In the genomic region with DNA sequence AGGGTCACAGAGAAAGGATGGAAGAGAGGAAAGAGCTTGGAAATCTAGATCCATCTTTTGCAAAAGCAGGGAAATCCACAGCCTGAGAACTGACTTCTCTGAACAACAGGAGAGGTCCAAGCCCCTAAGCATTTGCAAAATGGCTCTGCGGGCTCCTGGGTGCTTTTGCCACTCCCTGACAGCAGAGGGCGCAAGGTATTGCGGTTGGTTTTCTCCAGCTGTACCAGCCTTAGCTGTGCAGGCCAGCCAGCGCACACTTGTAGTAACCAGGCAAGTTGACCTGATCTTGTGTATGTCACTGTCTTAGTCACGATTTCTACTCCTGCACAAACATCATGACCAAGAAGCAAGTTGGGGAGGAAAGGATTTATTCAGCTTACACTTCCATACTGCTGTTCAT, we compare ENCODE assay signal across 8 mouse cellular contexts. TPM values are rescaled to one million over a fixed set of nuclear protein-coding genes. Genes with fewer than 3 reads are reported as not detected.
DNase-seq lines count a peak whose midpoint lies in the region; ATAC-seq and TF ChIP-seq lines count a peak whose summit lies in the region.

No protein-coding gene starts in this region.

- DNase-seq in heart, adult 2 months = peak; percentile 40 to 67
- DNase-seq in R1 (ENCODE audit: low read depth, low spot score) = peak; percentile 74
- peak; percentile 57 to 75 for DNase-seq in cerebellum, postnatal 4 days (ENCODE audit: low spot score in 2 of 2)
- DNase-seq in heart, postnatal 14 days = peak; percentile 66 to 78
- DNase-seq in left cerebral cortex, postnatal 25 days (ENCODE audit: low spot score in 2 of 2) = peak; percentile 66 to 79
- peak; percentile 70 for DNase-seq in midbrain, postnatal 0 days (ENCODE audit: low spot score)

- peaks cover 10% of the 10 kb centered on the region; the same call in 1 of the 2 replicates for H3K27me3 ChIP-seq in heart, adult 2 months (ENCODE audit: control insufficient read depth, insufficient read depth, low read length)
- peaks cover 43% of the 10 kb centered on the region for H3K27me3 ChIP-seq in heart, embryonic 12.5 days (replicated peaks)
- H3K27me3 ChIP-seq in midbrain, postnatal 0 days (ENCODE audit: insufficient read depth, low read length) = peaks cover 31% of the 10 kb centered on the region
- H3K27me3 ChIP-seq in testis, adult 2 months (ENCODE audit: control insufficient read depth, insufficient read depth, low read length) = no peaks in the 10 kb centered on the region

- no peak for TF ChIP-seq POLR2A in heart, adult 2 months (IDR thresholded peaks at IDR 0.05; ENCODE audit: insufficient read depth, low read depth, low read length)
- no peak for TF ChIP-seq POLR2A in testis, adult 2 months (IDR thresholded peaks at IDR 0.05; ENCODE audit: control insufficient read depth, low read depth, low read length)

- no peaks in the 10 kb centered on the region for H3K36me3 ChIP-seq in heart, adult 2 months (ENCODE audit: control insufficient read depth, insufficient read depth, low read length)
- no peaks in the 10 kb centered on the region for H3K36me3 ChIP-seq in heart, embryonic 12.5 days
- no peaks in the 10 kb centered on the region for H3K36me3 ChIP-seq in midbrain, postnatal 0 days (ENCODE audit: insufficient read depth, low read length)
- H3K36me3 ChIP-seq in testis, adult 2 months (ENCODE audit: control insufficient read depth, insufficient read depth, low read length) = no peaks in the 10 kb centered on the region

- no peak overlapping the region for H3K4me2 ChIP-seq in heart, embryonic 12.5 days
- H3K4me2 ChIP-seq in midbrain, postnatal 0 days (ENCODE audit: low read depth, low read length, poor library complexity, severe bottlenecking) = no peak overlapping the region

- no peaks in the 10 kb centered on the region for H3K9me3 ChIP-seq in heart, embryonic 12.5 days (replicated peaks)
- H3K9me3 ChIP-seq in midbrain, postnatal 0 days (ENCODE audit: low read length) = no peaks in the 10 kb centered on the region

- H3K4me1 ChIP-seq in heart, adult 2 months (ENCODE audit: control insufficient read depth, insufficient read depth, low read length) = no peaks in the 10 kb centered on the region
- peaks cover 11% of the 10 kb centered on the region for H3K4me1 ChIP-seq in heart, embryonic 12.5 days (replicated peaks)
- H3K4me1 ChIP-seq in midbrain, postnatal 0 days (ENCODE audit: insufficient read depth, low read length) = no peaks in the 10 kb centered on the region
- H3K4me1 ChIP-seq in testis, adult 2 months (ENCODE audit: control insufficient read depth, insufficient read depth, low read length) = peaks cover 10% of the 10 kb centered on the region

- H3K4me3 ChIP-seq in heart, adult 2 months = no peak overlapping the region
- no peak overlapping the region for H3K4me3 ChIP-seq in heart, embryonic 12.5 days
- H3K4me3 ChIP-seq in midbrain, postnatal 0 days (ENCODE audit: low read depth, low read length) = no peak overlapping the region
- H3K4me3 ChIP-seq in testis, adult 2 months (ENCODE audit: control insufficient read depth, low read depth, low read length) = no peak overlapping the region

- no peak overlapping the region for H3K9ac ChIP-seq in heart, adult 2 months (ENCODE audit: low read depth, low read length)
- H3K9ac ChIP-seq in heart, embryonic 12.5 days = no peak overlapping the region
- no peak overlapping the region for H3K9ac ChIP-seq in midbrain, postnatal 0 days (replicated peaks; ENCODE audit: low read length, poor library complexity, severe bottlenecking)

- H3K79me2 ChIP-seq in heart, adult 2 months (replicated peaks; ENCODE audit: control insufficient read depth, insufficient read depth, low read length) = no peaks in the 10 kb centered on the region

- 7% methylated on average over 5 of the region's 5 CpGs for WGBS in heart, adult 2 months
- WGBS in heart, embryonic 12.5 days = 10% methylated on average over 5 of the region's 5 CpGs
- WGBS in midbrain, postnatal 0 days = 9% methylated on average over 5 of the region's 5 CpGs

- no peak overlapping the region for H3K27ac ChIP-seq in heart, adult 2 months
- no peak overlapping the region for H3K27ac ChIP-seq in heart, embryonic 12.5 days (ENCODE audit: poor library complexity, severe bottlenecking)
- no peak overlapping the region for H3K27ac ChIP-seq in midbrain, postnatal 0 days (ENCODE audit: low read depth, low read length)
- no peak overlapping the region for H3K27ac ChIP-seq in testis, adult 2 months (ENCODE audit: control insufficient read depth, insufficient read depth, low read depth, low read length)

- TF ChIP-seq CTCF in heart, adult 2 months (IDR thresholded peaks at IDR 0.05) = peak; percentile 87
- TF ChIP-seq CTCF in midbrain, postnatal 0 days (IDR thresholded peaks at IDR 0.05) = peak; percentile 86
- TF ChIP-seq CTCF in testis, adult 2 months (IDR thresholded peaks at IDR 0.05; ENCODE audit: control insufficient read depth, insufficient read depth, insufficient replicate concordance, low read depth, low read length) = peak; percentile 72; the same call in 1 of the 2 replicates

- intact Hi-C loops in heart, adult 2 months (cut with DNase I) = loop anchor here (1.0 kb wide), 1 partner anchor 82 kb away; no protein-coding TSS in a partner anchor
- intact Hi-C loops in heart, postnatal 14 days (cut with DNase I) = loop anchor here (2.0 kb wide), 1 partner anchor 79 kb away; no protein-coding TSS in a partner anchor
- intact Hi-C loops in left cerebral cortex, postnatal 25 days (cut with DNase I) = loop anchor here (1.0 kb wide), 1 partner anchor 79 kb away; no protein-coding TSS in a partner anchor

- peak; percentile 50; the same call in 1 of the 2 replicates for TF ChIP-seq EP300 in heart, adult 2 months (IDR thresholded peaks at IDR 0.05; ENCODE audit: insufficient read depth, low read depth, low read length)

- no peak for ATAC-seq in heart, embryonic 12.5 days (ENCODE audit: insufficient number of reproducible peaks, low FRiP score)
- ATAC-seq in midbrain, postnatal 0 days (ENCODE audit: low FRiP score) = no peak

RNA-seq across cellular contexts. Expression of gene Gal3st1, which starts 18.2 kb away (rescaled TPM):
- total RNA-seq in heart, adult 2 months (2021) = under 1 TPM; 0.18 to 0.21 TPM
- polyA plus RNA-seq in heart, adult 2 months (2012; rRNA removed) = 0.47 and 1.1 TPM in 2 replicates
- 0.19 and 0.32 TPM in 2 replicates for polyA plus RNA-seq in heart, embryonic 12.5 days (2016; fragmentation: Nextera tagmentation; extraction: Ambion mirVana)
- under 1 TPM; 0.32 to 0.33 TPM for total RNA-seq in heart, postnatal 14 days (2021)
- 10 to 100 TPM; 13.2 to 15.5 TPM for total RNA-seq in left cerebral cortex, postnatal 25 days (2021)
- total RNA-seq in midbrain, postnatal 0 days (2014; rRNA removed) = 17.0 and 20.9 TPM in 2 replicates
- polyA plus RNA-seq in midbrain, postnatal 0 days (2015; fragmentation: Nextera tagmentation; extraction: Ambion mirVana) = 12.7 and 14.4 TPM in 2 replicates
- polyA plus RNA-seq in testis, adult 2 months (2012; rRNA removed) = 6.6 and 9.8 TPM in 2 replicates

RNA-seq across cellular contexts. Expression of gene 4930556J24Rik, which starts 25.0 kb away (rescaled TPM):
- total RNA-seq in heart, adult 2 months (2021) = not detected
- not detected in 2 replicates for polyA plus RNA-seq in heart, adult 2 months (2012; rRNA removed)
- polyA plus RNA-seq in heart, embryonic 12.5 days (2016; fragmentation: Nextera tagmentation; extraction: Ambion mirVana) = 0.22 TPM in 1 of 2 replicates, not detected in the other
- total RNA-seq in heart, postnatal 14 days (2021) = not detected
- not detected for total RNA-seq in left cerebral cortex, postnatal 25 days (2021)
- total RNA-seq in midbrain, postnatal 0 days (2014; rRNA removed) = 0.16 TPM in 1 of 2 replicates, not detected in the other
- polyA plus RNA-seq in midbrain, postnatal 0 days (2015; fragmentation: Nextera tagmentation; extraction: Ambion mirVana) = 0.26 TPM in 1 of 2 replicates, not detected in the other
- polyA plus RNA-seq in testis, adult 2 months (2012; rRNA removed) = 1.6 TPM in 2 replicates

RNA-seq across cellular contexts. Expression of gene Sec14l4, which starts 29.7 kb away (rescaled TPM):
- total RNA-seq in heart, adult 2 months (2021) = under 1 TPM; 0.14 to 0.47 TPM
- polyA plus RNA-seq in heart, adult 2 months (2012; rRNA removed) = 0.32 and 0.57 TPM in 2 replicates
- polyA plus RNA-seq in heart, embryonic 12.5 days (2016; fragmentation: Nextera tagmentation; extraction: Ambion mirVana) = not detected in 2 replicates
- total RNA-seq in heart, postnatal 14 days (2021) = under 1 TPM; 0.20 to 0.50 TPM
- total RNA-seq in left cerebral cortex, postnatal 25 days (2021) = under 1 TPM in 1 of 2 experiments, not detected in 1; 0.21 TPM
- total RNA-seq in midbrain, postnatal 0 days (2014; rRNA removed) = not detected in 2 replicates
- polyA plus RNA-seq in midbrain, postnatal 0 days (2015; fragmentation: Nextera tagmentation; extraction: Ambion mirVana) = 0.05 TPM in 1 of 2 replicates, not detected in the other
- 0.42 and 0.56 TPM in 2 replicates for polyA plus RNA-seq in testis, adult 2 months (2012; rRNA removed)

RNA-seq across cellular contexts. Expression of gene Pes1, which starts 37.8 kb away (rescaled TPM):
- total RNA-seq in heart, adult 2 months (2021) = 10 to 100 TPM; 26.6 to 27.3 TPM
- 19.4 and 26.5 TPM in 2 replicates for polyA plus RNA-seq in heart, adult 2 months (2012; rRNA removed)
- polyA plus RNA-seq in heart, embryonic 12.5 days (2016; fragmentation: Nextera tagmentation; extraction: Ambion mirVana) = 57.1 and 63.3 TPM in 2 replicates
- total RNA-seq in heart, postnatal 14 days (2021) = 10 to 100 TPM; 26.2 to 27.8 TPM
- total RNA-seq in left cerebral cortex, postnatal 25 days (2021) = 10 to 100 TPM; 38.5 to 41.5 TPM
- 36.1 and 37.7 TPM in 2 replicates for total RNA-seq in midbrain, postnatal 0 days (2014; rRNA removed)
- 49.0 TPM in 2 replicates for polyA plus RNA-seq in midbrain, postnatal 0 days (2015; fragmentation: Nextera tagmentation; extraction: Ambion mirVana)
- polyA plus RNA-seq in testis, adult 2 months (2012; rRNA removed) = 27.1 and 28.5 TPM in 2 replicates

Comparison
In these comparisons a context has a peak if more than half of its experiments do, and no peak if none do; other contexts are left out.
1. RNA of gene Gal3st1, which starts 18.2 kb away (total RNA-seq): 17.0 to 20.9 TPM in midbrain, postnatal 0 days and 13.2 to 15.5 TPM in left cerebral cortex, postnatal 25 days; 0.32 to 0.33 TPM in heart, postnatal 14 days and 0.18 to 0.21 TPM in heart, adult 2 months; every median in the first group is over 10 times any median in the second.
2. Peak in every context shown above with its lines, with median percentiles within 50 percentile points of each other: DNase-seq and CTCF ChIP-seq.